Mouse (Mus musculus) liver, adult 10 weeks (tissue): Measurements from ENCODE around the gene Tsen15. TPM values are rescaled to one million over a fixed set of nuclear protein-coding genes. Genes with fewer than 3 reads are reported as not detected.

ENCODE experiments used
- polyA plus RNA-seq: library from polyadenylated mRNA; stranded (reverse); fragments of 350-450 nt; fragmentation: Illumina TruSeq; extraction: RNeasy Lipid Tissue Mini Kit (QIAGEN cat#74804); gene quantifications from one replicate; pipeline ENCODE4 v1.2.3, GENCODE M21; 2014; ENCODE audit warnings: low read depth, low replicate concordance

Tsen15 gene
- 11.9 TPM for polyA plus RNA-seq

GRCm38 (mm10) chr1:152386188-152386835, at the start of gene Tsen15:
TSS of gene Tsen15 (minus strand) at chr1:152386688.

GRCm38 (mm10) chr1:152399790-152400555, 13.5 kb upstream of the Tsen15 start, which contains the start of gene Colgalt2:
TSS of gene Colgalt2 (plus strand) at chr1:152399830.

Other genes starting within 250 kb of the Tsen15 start
- 0.34 TPM for gene Colgalt2, start 13.1 kb upstream of the Tsen15 start, polyA plus RNA-seq